In the genomic region with DNA sequence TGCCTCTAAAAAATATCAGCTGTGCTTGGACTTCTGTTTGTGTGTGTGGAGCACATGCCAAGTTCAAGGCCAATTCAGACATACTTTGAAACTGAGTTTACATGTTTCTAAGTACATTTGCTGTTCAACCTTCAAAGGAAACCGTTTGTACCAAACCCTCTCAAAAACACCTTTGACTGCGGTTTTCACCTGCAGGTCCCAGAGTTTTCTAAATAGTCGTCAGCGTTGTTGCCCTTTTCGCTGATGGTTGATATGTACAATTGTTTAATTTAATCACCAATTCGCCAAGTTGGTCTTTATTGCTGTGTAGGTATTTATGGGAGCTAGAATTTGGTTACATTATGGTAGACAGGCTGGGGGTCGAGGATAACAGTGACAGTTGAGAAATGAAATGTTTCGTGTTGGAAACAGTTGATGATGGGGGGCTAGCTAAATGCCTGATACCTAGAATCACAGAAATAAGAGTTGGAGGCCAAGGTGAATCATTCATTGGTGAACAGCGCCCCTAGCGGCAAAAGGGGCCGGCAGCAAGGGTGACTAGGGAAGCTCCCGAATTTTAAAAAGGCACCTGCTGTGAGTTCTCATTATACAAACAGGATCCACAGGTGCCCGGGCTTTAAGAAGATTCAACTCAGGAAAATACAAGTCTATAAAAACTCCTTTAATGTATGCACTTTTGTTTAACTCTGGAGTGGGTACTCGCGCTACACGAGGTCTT, we compare ENCODE assay signal across 8 mouse cellular contexts. TPM values are rescaled to one million over a fixed set of nuclear protein-coding genes. Genes with fewer than 3 reads are reported as not detected.
DNase-seq lines count a peak whose midpoint lies in the region; ATAC-seq and TF ChIP-seq lines count a peak whose summit lies in the region.

No protein-coding gene starts in this region.

- DNase-seq in ES-E14 (ENCODE audit: low read depth, low spot score): peak; percentile 73
- peak; percentile 50 to 72 for DNase-seq in cerebellum, adult 18-20 months
- peak; percentile 88 to 91 for DNase-seq in heart, postnatal 14 days
- peak; percentile 92 for DNase-seq in kidney, postnatal 4 days
- DNase-seq in liver, embryonic 13.5 days: peak; percentile 12
- peak; percentile 85 for DNase-seq in neural tube, embryonic 11.5 days (ENCODE audit: low spot score)
- peak; percentile 73 for DNase-seq in testis, postnatal 14 days (ENCODE audit: low spot score)

- H3K27ac ChIP-seq in ES-E14 (ENCODE audit: insufficient read depth, low read depth, low read length, poor library complexity, severe bottlenecking): no peak overlapping the region
- no peak overlapping the region for H3K27ac ChIP-seq in forebrain, embryonic 16.5 days (ENCODE audit: low read length)
- no peak overlapping the region for H3K27ac ChIP-seq in liver, embryonic 13.5 days
- no peak overlapping the region for H3K27ac ChIP-seq in neural tube, embryonic 11.5 days (ENCODE audit: low read depth, low read length)

- in situ Hi-C loops in ES-E14 (cut with MboI; ENCODE audit: low sequenced_read_pairs in 2 of 2, unreplicated experiment in 2 of 2): loop anchor here in 1 of 2 experiments (10.0 kb wide), 1 partner anchor 369 kb away; no protein-coding TSS in a partner anchor

- H3K4me3 ChIP-seq in ES-E14 (ENCODE audit: insufficient read depth in 1 of 2, low read depth in 1 of 2, low read length in 2 of 2, poor library complexity in 1 of 2, severe bottlenecking in 1 of 2): no peak overlapping the region
- peak overlapping the region; percentile 77 for H3K4me3 ChIP-seq in forebrain, embryonic 16.5 days (replicated peaks; ENCODE audit: low read length)
- H3K4me3 ChIP-seq in liver, embryonic 13.5 days (replicated peaks): peak overlapping the region; percentile 50; the same call in 1 of the 2 replicates
- H3K4me3 ChIP-seq in neural tube, embryonic 11.5 days (ENCODE audit: low read depth, low read length): peak overlapping the region; percentile 65

- H3K9me3 ChIP-seq in ES-E14 (ENCODE audit: control insufficient read depth, insufficient read depth, low read depth, low read length): no peaks in the 10 kb centered on the region
- no peaks in the 10 kb centered on the region for H3K9me3 ChIP-seq in forebrain, embryonic 16.5 days (ENCODE audit: control insufficient read depth, low read length)
- no peaks in the 10 kb centered on the region for H3K9me3 ChIP-seq in liver, embryonic 13.5 days (replicated peaks)
- H3K9me3 ChIP-seq in neural tube, embryonic 11.5 days (ENCODE audit: control insufficient read depth, low read length): no peaks in the 10 kb centered on the region

- ATAC-seq in forebrain, embryonic 16.5 days: peak; percentile 53
- no peak for ATAC-seq in liver, embryonic 13.5 days (ENCODE audit: low read depth)
- ATAC-seq in neural tube, embryonic 11.5 days (ENCODE audit: insufficient read depth, low FRiP score, low TSS enrichment): no peak

- H3K36me3 ChIP-seq in ES-E14 (ENCODE audit: control insufficient read depth, insufficient read depth, low read length, poor library complexity, severe bottlenecking): no peaks in the 10 kb centered on the region
- H3K36me3 ChIP-seq in forebrain, embryonic 16.5 days (ENCODE audit: control insufficient read depth, insufficient read depth): no peaks in the 10 kb centered on the region
- H3K36me3 ChIP-seq in liver, embryonic 13.5 days: no peaks in the 10 kb centered on the region
- no peaks in the 10 kb centered on the region for H3K36me3 ChIP-seq in neural tube, embryonic 11.5 days (ENCODE audit: control insufficient read depth, insufficient read depth, low read length)

- H3K4me1 ChIP-seq in ES-E14 (ENCODE audit: control insufficient read depth in 2 of 2, insufficient read depth in 2 of 2, low read length in 2 of 2, poor library complexity in 1 of 2): no peaks in the 10 kb centered on the region; a peak in 1 of 4 replicates
- peaks cover 17% of the 10 kb centered on the region for H3K4me1 ChIP-seq in forebrain, embryonic 16.5 days (replicated peaks; ENCODE audit: control insufficient read depth, insufficient read depth, low read length)
- H3K4me1 ChIP-seq in liver, embryonic 13.5 days (replicated peaks): no peaks in the 10 kb centered on the region
- H3K4me1 ChIP-seq in neural tube, embryonic 11.5 days (ENCODE audit: control insufficient read depth, insufficient read depth, low read length): peaks cover 7% of the 10 kb centered on the region; the same call in 1 of the 2 replicates

- 27% methylated on average over 16 of the region's 16 CpGs for WGBS in forebrain, embryonic 16.5 days
- 21% methylated on average over 16 of the region's 16 CpGs for WGBS in liver, embryonic 13.5 days (ENCODE audit: insufficient replicate concordance)
- WGBS in neural tube, embryonic 11.5 days: 28% methylated on average over 16 of the region's 16 CpGs

- H3K27me3 ChIP-seq in forebrain, embryonic 16.5 days (replicated peaks; ENCODE audit: control insufficient read depth, insufficient read depth, low read length): peaks cover 3% of the 10 kb centered on the region; the same call in 1 of the 2 replicates
- peaks cover 29% of the 10 kb centered on the region for H3K27me3 ChIP-seq in liver, embryonic 13.5 days
- H3K27me3 ChIP-seq in neural tube, embryonic 11.5 days (ENCODE audit: control insufficient read depth, insufficient read depth, low read length): 0 out of 2 replicates have a peak, but pooled peaks cover 6% of the 10 kb centered on the region

- H3K4me2 ChIP-seq in forebrain, embryonic 16.5 days (ENCODE audit: low read length): peak overlapping the region; percentile 98
- H3K4me2 ChIP-seq in liver, embryonic 13.5 days: peak overlapping the region; percentile 56
- peak overlapping the region; percentile 89 for H3K4me2 ChIP-seq in neural tube, embryonic 11.5 days (ENCODE audit: low read depth)

- intact Hi-C loops in heart, postnatal 14 days (cut with DNase I): loop anchor here (2.0 kb wide), 4 partner anchors 39 to 367 kb away; no protein-coding TSS in a partner anchor

- no peak overlapping the region for H3K9ac ChIP-seq in ES-E14 (ENCODE audit: insufficient read depth, low read depth, low read length, poor library complexity, severe bottlenecking)
- no peak overlapping the region for H3K9ac ChIP-seq in forebrain, embryonic 16.5 days (replicated peaks; ENCODE audit: low read depth, low read length)
- no peak overlapping the region for H3K9ac ChIP-seq in liver, embryonic 13.5 days
- H3K9ac ChIP-seq in neural tube, embryonic 11.5 days (ENCODE audit: low read length): no peak overlapping the region

TF ChIP-seq in ES-E14, 5 proteins besides CTCF, POLR2A, EP300 and RAD21:
- no peak for TF ChIP-seq ZNF384 (IDR thresholded peaks at IDR 0.05; ENCODE audit: low read depth, low read length)
- TF ChIP-seq CHD2 (IDR thresholded peaks at IDR 0.05; ENCODE audit: low read depth, low read length): no peak
- peak; percentile 54; the same call in 1 of the 2 replicates for TF ChIP-seq ZC3H11A (IDR thresholded peaks at IDR 0.05; ENCODE audit: borderline replicate concordance, low read depth, low read length)
- no peak for TF ChIP-seq HCFC1 (IDR thresholded peaks at IDR 0.05; ENCODE audit: borderline replicate concordance, insufficient read depth, low read length)

RNA-seq across cellular contexts. Expression of gene Adam12, which starts 8.3 kb away (rescaled TPM):
- total RNA-seq in ES-E14 (2012; rRNA removed): 2.1 and 3.9 TPM in 2 replicates
- polyA plus RNA-seq in forebrain, embryonic 16.5 days (2015; fragmentation: Nextera tagmentation; extraction: Ambion mirVana): 2.2 and 3.2 TPM in 2 replicates
- 1 to 10 TPM; 4.5 to 6.2 TPM for total RNA-seq in heart, postnatal 14 days (2021)
- 1.3 and 1.5 TPM in 2 replicates for polyA plus RNA-seq in liver, embryonic 13.5 days (2015; fragmentation: Nextera tagmentation; extraction: Ambion mirVana)
- polyA plus RNA-seq in neural tube, embryonic 11.5 days (2014; fragmentation: Nextera tagmentation; extraction: Ambion mirVana): 5.4 and 5.9 TPM in 2 replicates

Comparison
In these comparisons a context has a peak if more than half of its experiments do, and no peak if none do; other contexts are left out.
1. DNase-seq: peak in every context shown above with its lines; median percentile 92 in kidney, postnatal 4 days; 90 in heart, postnatal 14 days; 85 in neural tube, embryonic 11.5 days; 73 in ES-E14; 73 in testis, postnatal 14 days; 61 in cerebellum, adult 18-20 months; 12 in liver, embryonic 13.5 days.
2. H3K4me3 ChIP-seq: peak in forebrain, embryonic 16.5 days (single experiment), liver, embryonic 13.5 days (single experiment) and neural tube, embryonic 11.5 days (single experiment); none in ES-E14 (0 of 2).
3. Peak in every context shown above with its lines, with median percentiles within 50 percentile points of each other: H3K4me2 ChIP-seq.